Mouse (Mus musculus) hindbrain, embryonic 12.5 days (tissue): ENCODE measurements around the gene Pml. TPM values are rescaled to one million over a fixed set of nuclear protein-coding genes. Genes with fewer than 3 reads are reported as not detected.

Experiments used
- ATAC-seq: fragments of 200-750 bp; cut with Nextera tagmentation; 2 replicates; pipeline ENCODE4 v1.8.0; 2017; ENCODE audit warnings: moderate TSS enrichment; ENCODE audit not compliant: low FRiP score
- H3K27ac ChIP-seq: fragments of 300-500 bp; sonication (generic); 2 replicates; pipeline ENCODE4 v1.5.1; 2016; ENCODE audit warnings: mild to moderate bottlenecking
- H3K27me3 ChIP-seq: fragments of 300-500 bp; sonication (generic); 2 replicates; pipeline ENCODE4 v1.6.1; 2016; ENCODE audit warnings: mild to moderate bottlenecking
- H3K36me3 ChIP-seq: fragments of 300-500 bp; sonication (generic); 2 replicates; pipeline ENCODE4 v1.6.1; 2016; ENCODE audit warnings: mild to moderate bottlenecking
- H3K4me1 ChIP-seq: fragments of 300-500 bp; sonication (generic); 2 replicates; pipeline ENCODE4 v1.6.1; 2016
- H3K4me2 ChIP-seq: fragments of 300-500 bp; sonication (generic); replicated peaks from 2 replicates; pipeline ENCODE4 v1.6.1; 2016; ENCODE audit warnings: mild to moderate bottlenecking
- H3K4me3 ChIP-seq: fragments of 300-500 bp; sonication (generic); 2 replicates; pipeline ENCODE4 v1.5.1; 2016; ENCODE audit warnings: mild to moderate bottlenecking
- H3K9ac ChIP-seq: fragments of 300-500 bp; sonication (generic); 2 replicates; pipeline ENCODE4 v1.6.1; 2016; ENCODE audit warnings: mild to moderate bottlenecking, moderate library complexity
- H3K9me3 ChIP-seq: fragments of 300-500 bp; sonication (generic); replicated peaks from 2 replicates; pipeline ENCODE4 v1.6.1; 2016; ENCODE audit warnings: mild to moderate bottlenecking
- WGBS: fragments of 180-500 bp; shearing (Covaris S2); methylation state at CpG from one replicate; pipeline ENCODE4 v1.1.7; 2016; 5-methylcytosine and 5-hydroxymethylcytosine counted together
- polyA plus RNA-seq: library from polyadenylated mRNA; unstranded; fragments of >200 nt; fragmentation: Nextera tagmentation; extraction: Ambion mirVana; gene quantifications from 2 replicates; pipeline ENCODE4 v1.2.1, GENCODE M21; 2016

Pml gene
- 9.8 and 10.1 TPM in 2 replicates for polyA plus RNA-seq

DNA sequence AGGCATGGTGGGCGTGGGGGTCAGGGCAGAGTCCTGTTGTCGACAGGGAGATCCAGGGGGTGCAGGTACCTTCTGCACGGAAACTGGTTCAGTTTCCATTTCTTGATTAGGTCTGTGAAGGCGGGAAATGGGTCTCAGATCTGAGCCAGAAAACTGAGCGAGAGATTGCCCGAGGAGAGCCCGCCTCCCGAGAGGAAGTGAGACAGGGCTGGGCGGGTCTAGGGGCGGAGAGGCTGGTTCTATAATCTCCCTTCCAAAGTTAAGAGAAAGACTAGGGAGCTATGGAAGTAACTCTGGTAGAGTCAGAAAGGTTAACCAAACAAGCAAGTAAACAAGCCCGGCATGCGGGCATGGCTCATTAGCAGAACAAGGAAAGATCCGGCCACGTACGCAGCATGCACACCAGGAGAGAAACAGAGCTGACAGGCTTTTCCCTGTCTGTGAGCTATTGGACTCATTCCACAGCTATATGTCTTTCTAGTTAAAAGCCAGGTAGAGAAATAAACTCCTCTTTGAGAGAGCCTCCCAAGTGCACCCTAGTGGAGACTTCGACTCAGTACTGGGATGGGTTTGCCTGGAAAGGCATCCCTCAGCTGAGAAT, at the start of gene Pml:
TSS of gene Pml (minus strand) at position 195 of the 601 bp plus-strand sequence.
- no peaks in the 10 kb centered on the region for H3K36me3 ChIP-seq
- H3K9me3 ChIP-seq, result no peaks in the 10 kb centered on the region
- H3K27me3 ChIP-seq, result no peaks in the 10 kb centered on the region
- H3K27ac ChIP-seq, result peak within 1 kb of the TSS; percentile 67
- peaks cover 36% of the 10 kb centered on the region for H3K4me1 ChIP-seq
- ATAC-seq, result no peak
- peak within 1 kb of the TSS; percentile 53 for H3K4me2 ChIP-seq
- peak within 1 kb of the TSS; percentile 41 for H3K4me3 ChIP-seq
- H3K9ac ChIP-seq, result peak within 1 kb of the TSS; percentile 57
- WGBS, result 1% methylated on average over 16 of the region's 16 CpGs

DNA sequence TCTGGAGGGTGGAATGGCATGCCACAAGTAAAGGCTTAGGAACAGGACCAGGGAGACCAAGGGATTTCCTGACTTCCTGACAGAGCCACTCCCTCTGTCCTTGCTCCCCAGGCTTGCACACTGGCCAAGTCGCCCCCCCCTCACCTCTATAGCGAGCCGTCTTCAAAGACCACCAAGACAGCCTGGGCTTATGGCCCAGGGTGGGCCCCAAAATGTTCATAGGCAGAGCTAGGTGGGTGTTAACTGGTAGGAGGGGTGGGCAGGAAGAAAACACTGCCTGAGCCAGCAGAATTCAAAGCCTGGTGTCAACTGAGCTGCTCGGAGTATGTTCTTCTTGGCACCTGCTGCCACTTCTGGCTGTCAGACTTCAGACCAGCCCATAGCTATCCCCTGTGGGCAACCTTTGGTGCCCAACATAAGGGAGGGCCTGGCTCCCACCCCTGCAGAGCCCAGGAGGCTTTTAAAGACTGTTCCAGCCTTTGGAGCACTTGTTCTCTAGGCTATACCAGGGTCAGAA, 48.4 kb upstream of the Pml start:
- WGBS, result 73% methylated on average over 4 of the region's 4 CpGs
- peaks cover 12% of the 10 kb centered on the region for H3K4me1 ChIP-seq
- no peak overlapping the region for H3K4me3 ChIP-seq
- H3K9ac ChIP-seq, result no peak overlapping the region
- no peak overlapping the region for H3K4me2 ChIP-seq
- H3K9me3 ChIP-seq, result no peaks in the 10 kb centered on the region
- no peak overlapping the region for H3K27ac ChIP-seq
- ATAC-seq, result no peak
- no peaks in the 10 kb centered on the region for H3K27me3 ChIP-seq
- no peaks in the 10 kb centered on the region for H3K36me3 ChIP-seq

DNA sequence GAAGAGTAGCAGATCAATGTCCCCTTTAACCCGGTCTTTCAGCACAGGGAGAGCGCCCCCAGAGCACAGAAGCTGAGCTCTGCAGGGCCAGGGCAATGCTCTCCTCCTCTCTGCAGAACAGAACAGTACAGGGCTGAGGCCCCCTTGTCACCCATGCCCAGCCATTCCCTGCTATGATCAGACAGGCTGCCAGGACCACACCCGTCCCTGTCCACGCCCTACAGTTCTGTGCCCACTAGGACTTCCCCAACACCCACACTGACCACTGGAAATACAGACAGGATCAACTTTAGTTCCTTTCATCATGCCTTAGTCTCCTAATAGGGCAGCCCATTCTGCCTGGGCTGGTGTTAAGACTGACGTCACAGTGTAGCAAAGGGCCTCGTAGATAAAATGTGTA, 47.5 kb upstream of the Pml start:
- no peaks in the 10 kb centered on the region for H3K9me3 ChIP-seq
- H3K4me2 ChIP-seq, result no peak overlapping the region
- ATAC-seq, result no peak
- no peaks in the 10 kb centered on the region for H3K27me3 ChIP-seq
- peaks cover 12% of the 10 kb centered on the region for H3K4me1 ChIP-seq
- H3K36me3 ChIP-seq, result no peaks in the 10 kb centered on the region
- no peak overlapping the region for H3K9ac ChIP-seq
- no peak overlapping the region for H3K4me3 ChIP-seq
- no peak overlapping the region for H3K27ac ChIP-seq
- 94% methylated on average over 6 of the region's 6 CpGs for WGBS

DNA sequence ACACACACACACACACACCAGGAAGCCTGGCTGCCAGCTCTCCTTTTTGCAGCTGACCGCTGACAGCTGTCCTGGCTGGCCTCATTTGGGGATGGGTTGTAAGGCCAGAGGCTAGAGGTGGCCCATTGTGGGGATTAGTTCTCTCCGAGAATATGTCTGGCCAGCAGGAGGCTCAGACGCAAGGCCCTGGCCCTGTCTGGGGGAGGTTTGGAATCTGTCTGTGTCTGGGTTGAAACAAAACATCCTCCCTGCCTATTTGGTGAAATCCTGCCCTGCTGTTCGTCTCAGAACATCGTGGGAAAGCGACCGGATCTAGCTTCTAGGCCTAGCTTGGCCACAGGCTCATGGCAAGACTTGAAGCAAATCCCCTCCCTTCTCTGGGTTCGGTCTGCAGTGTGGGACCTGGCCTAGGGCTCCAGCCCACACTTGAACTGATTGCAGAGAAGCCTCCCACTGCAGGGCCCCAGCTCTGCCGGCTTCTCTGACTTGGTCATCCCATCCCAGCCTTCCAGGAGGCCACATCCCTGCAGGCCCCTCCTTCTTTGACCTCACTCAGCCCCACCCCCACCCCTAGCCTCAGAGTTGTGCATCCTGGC, 46.3 kb upstream of the Pml start:
- Histone ChIP-seq H3K9me3 (no peaks in the 10 kb centered on the region), H3K4me2 (no peak overlapping the region), H3K4me3 (no peak overlapping the region), H3K27me3 (no peaks in the 10 kb centered on the region), H3K36me3 (no peaks in the 10 kb centered on the region), H3K9ac (no peak overlapping the region), H3K4me1 (peaks cover 12% of the 10 kb centered on the region), H3K27ac (peak overlapping the region; percentile 40; the same call in 1 of the 2 replicates)
- ATAC-seq, result no peak
- 22% methylated on average over 9 of the region's 9 CpGs for WGBS

DNA sequence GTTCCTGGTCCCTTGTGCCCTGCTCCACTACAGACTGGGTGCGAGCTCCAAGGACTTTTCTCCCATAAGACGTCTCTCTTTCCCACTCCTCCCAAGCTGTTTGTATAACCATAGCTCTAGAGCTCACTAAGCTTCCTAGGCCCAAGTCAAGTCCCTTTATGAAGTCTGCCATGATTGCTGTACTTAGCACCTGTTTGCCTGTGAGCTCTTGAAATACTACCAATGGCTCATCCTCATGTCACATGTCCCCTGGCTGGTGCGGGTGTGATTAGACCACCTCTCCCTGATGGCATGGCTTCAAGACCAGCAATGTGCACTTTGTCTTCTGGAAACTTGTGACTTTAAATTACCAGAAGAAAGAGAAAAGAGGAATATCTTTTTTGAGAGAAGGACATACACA, 45.8 kb upstream of the Pml start:
- H3K4me2 ChIP-seq, result no peak overlapping the region
- no peaks in the 10 kb centered on the region for H3K9me3 ChIP-seq
- WGBS, result 88% methylated on average over 3 of the region's 3 CpGs
- H3K27me3 ChIP-seq, result no peaks in the 10 kb centered on the region
- no peak overlapping the region for H3K27ac ChIP-seq
- no peaks in the 10 kb centered on the region for H3K36me3 ChIP-seq
- no peak overlapping the region for H3K9ac ChIP-seq
- no peak for ATAC-seq
- H3K4me3 ChIP-seq, result no peak overlapping the region
- H3K4me1 ChIP-seq, result peaks cover 12% of the 10 kb centered on the region

DNA sequence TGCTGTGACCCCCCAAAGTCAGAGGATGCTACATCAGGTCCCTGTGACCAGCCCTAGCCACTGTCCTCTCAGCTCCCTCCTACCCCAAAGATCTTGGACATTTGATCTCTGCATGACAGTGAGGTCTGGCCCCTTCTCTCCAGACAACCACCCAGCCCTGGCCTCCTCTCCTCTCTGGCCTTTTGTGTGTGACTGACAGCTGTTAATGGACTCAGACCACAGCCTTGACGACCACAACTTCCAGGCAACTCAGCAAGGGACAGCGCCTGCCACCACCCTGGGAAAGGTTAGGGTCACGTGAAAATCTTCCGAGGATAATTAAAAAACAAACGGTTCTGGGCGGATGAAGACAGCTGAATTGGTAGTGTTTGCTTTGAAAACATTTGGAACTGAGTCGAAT, 44.9 kb upstream of the Pml start:
- no peak for ATAC-seq

DNA sequence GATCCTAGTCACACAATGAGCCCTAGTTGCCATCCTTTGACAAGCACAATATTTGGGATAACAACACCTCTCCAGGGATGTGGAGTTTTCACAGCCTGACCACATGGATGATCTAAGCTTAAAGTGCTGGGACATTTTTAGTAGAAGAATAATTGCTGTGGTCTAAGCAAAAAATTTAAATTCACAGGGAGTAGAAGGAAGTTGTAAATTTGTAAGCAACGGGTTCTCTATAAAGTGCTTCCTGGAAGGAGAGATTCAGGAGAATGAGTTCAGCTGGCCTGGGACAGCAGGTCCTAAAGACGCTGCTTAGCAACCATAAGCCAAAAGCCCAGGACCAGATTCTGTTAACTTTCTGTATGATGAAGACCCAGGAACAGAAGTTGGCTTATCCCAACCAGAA, 40.3 kb upstream of the Pml start:
- ATAC-seq, result no peak
- Histone ChIP-seq H3K27ac (no peak overlapping the region), H3K4me1 (no peaks in the 10 kb centered on the region), H3K9me3 (no peaks in the 10 kb centered on the region), H3K4me2 (no peak overlapping the region), H3K9ac (no peak overlapping the region), H3K27me3 (no peaks in the 10 kb centered on the region), H3K4me3 (no peak overlapping the region), H3K36me3 (no peaks in the 10 kb centered on the region)
- 88% methylated on average over 2 of the region's 2 CpGs for WGBS

More for the DNA sequence above, 44.9 kb upstream of the Pml start:
- no peak overlapping the region for H3K9ac ChIP-seq
- no peaks in the 10 kb centered on the region for H3K36me3 ChIP-seq
- H3K4me3 ChIP-seq, result no peak overlapping the region
- no peak overlapping the region for H3K27ac ChIP-seq
- no peaks in the 10 kb centered on the region for H3K27me3 ChIP-seq
- no peak overlapping the region for H3K4me2 ChIP-seq
- peaks cover 12% of the 10 kb centered on the region for H3K4me1 ChIP-seq
- no peaks in the 10 kb centered on the region for H3K9me3 ChIP-seq
- WGBS, result 45% methylated on average over 7 of the region's 7 CpGs

DNA sequence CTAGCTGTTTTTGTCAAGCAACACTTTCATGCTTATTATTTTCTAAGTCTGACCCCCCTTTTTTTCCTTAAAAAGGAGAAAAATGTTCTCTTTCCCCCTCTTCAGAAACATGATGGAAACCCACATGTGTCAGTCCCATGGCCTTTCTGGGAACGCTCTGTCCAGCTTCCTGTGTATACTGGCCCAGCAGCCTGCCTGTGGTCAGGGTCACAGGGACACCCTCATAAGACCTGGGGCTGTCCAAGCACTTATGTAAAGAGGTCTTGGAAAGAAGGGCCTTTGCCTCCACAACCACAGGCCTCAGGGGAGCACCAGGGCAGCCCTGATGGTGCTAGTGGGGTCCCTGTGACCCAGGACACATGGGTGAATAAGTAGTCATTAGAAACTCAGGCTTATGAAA, 39.5 kb upstream of the Pml start:
- H3K9me3 ChIP-seq, result no peaks in the 10 kb centered on the region
- no peaks in the 10 kb centered on the region for H3K27me3 ChIP-seq
- no peak overlapping the region for H3K27ac ChIP-seq
- WGBS, result 68% methylated on average over 1 of the region's 1 CpGs
- no peaks in the 10 kb centered on the region for H3K4me1 ChIP-seq
- no peak overlapping the region for H3K9ac ChIP-seq
- no peak overlapping the region for H3K4me2 ChIP-seq
- H3K36me3 ChIP-seq, result no peaks in the 10 kb centered on the region
- H3K4me3 ChIP-seq, result no peak overlapping the region
- ATAC-seq, result no peak

DNA sequence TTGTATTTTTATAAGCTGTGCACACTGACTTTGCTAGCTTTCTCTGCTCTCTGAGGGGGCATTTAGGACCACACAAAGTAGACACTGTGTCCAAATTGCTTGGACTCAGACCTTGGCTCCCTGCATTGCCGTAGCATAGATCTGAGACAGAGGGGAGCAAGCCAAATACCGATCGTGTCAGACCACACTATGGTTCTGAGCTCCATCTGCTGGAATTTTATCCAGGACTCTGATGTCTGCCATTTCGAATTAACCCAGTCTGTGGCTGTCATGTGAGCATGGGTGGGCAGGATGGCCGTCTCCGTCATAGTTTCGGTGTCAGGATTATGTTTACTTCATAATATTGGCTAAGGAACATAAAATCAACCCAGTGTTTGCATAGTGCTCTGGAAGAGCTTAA, 33.8 kb upstream of the Pml start:
- H3K9me3 ChIP-seq, result no peaks in the 10 kb centered on the region
- H3K4me3 ChIP-seq, result no peak overlapping the region
- no peaks in the 10 kb centered on the region for H3K36me3 ChIP-seq
- no peaks in the 10 kb centered on the region for H3K4me1 ChIP-seq
- H3K9ac ChIP-seq, result no peak overlapping the region
- no peak overlapping the region for H3K27ac ChIP-seq
- H3K27me3 ChIP-seq, result no peaks in the 10 kb centered on the region
- H3K4me2 ChIP-seq, result no peak overlapping the region
- 73% methylated on average over 7 of the region's 7 CpGs for WGBS
- no peak for ATAC-seq

DNA sequence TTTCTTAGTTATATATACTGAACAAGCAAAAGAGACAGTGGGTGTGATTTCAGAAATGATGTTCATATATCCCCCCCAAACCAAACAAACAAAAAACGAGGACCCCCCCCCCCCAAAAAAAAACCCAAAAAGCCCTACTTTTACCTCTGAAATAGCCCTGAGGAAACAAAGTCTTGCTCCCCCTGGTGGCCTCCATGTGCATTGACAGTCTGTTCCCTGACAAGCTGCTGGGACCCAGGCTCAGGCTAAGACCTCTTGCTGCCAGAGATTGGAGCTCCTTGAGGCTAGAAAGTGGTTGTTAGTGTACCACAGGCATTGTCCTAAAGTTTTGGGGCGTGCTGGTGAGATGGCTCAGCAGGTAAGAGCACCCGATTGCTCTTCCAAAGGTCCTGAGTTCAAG, 32.0 kb upstream of the Pml start:
- Histone ChIP-seq H3K27me3 (no peaks in the 10 kb centered on the region), H3K9ac (no peak overlapping the region), H3K4me3 (no peak overlapping the region), H3K4me1 (no peaks in the 10 kb centered on the region), H3K36me3 (no peaks in the 10 kb centered on the region), H3K27ac (no peak overlapping the region), H3K9me3 (no peaks in the 10 kb centered on the region), H3K4me2 (no peak overlapping the region)
- no peak for ATAC-seq
- WGBS, result 60% methylated on average over 3 of the region's 3 CpGs

DNA sequence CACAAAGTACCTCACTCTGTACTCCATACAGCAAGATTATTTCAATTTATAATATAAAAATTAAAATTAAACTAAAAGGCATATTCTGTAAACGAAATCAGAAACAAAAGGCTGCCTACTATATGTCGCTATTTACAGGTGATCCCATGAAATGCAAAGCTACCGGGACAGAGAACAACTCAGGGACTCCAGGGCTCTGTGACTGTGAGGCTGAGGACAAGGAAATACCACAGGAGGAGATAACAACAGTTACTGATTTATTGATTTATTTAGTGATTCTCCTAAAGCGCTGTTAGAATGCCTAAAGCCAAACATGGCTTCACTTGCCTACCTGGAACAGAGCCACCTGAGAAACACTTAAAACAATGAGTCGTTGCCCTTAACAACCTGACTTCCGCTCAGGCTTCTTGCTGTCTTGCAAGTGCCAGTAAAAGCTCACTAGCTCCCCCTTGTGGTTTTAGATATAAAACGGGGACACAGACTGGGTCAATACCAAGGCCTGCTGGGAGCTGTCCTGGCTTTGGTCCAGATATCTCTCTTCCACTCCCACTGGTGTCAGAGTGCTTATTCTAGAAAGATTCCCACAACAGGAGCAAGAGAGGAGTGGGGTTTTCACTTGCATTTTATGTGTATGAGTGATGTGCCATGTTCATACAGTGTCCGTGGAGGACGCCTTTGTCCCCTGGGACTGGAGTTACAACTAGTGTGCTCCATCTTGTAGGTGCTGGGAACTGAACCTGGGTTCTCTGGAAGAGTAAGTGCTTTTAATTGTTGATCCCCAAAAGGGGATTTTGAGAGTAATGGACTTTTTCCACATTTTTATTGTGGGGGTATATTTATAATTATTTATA, 30.9 kb upstream of the Pml start:
- Histone ChIP-seq H3K36me3 (no peaks in the 10 kb centered on the region), H3K27me3 (no peaks in the 10 kb centered on the region), H3K27ac (no peak overlapping the region), H3K4me1 (peaks cover 2% of the 10 kb centered on the region; the same call in 1 of the 2 replicates), H3K4me2 (no peak overlapping the region), H3K9ac (no peak overlapping the region), H3K9me3 (no peaks in the 10 kb centered on the region), H3K4me3 (no peak overlapping the region)
- peak; percentile 71 for ATAC-seq
- 34% methylated on average over 9 of the region's 9 CpGs for WGBS

DNA sequence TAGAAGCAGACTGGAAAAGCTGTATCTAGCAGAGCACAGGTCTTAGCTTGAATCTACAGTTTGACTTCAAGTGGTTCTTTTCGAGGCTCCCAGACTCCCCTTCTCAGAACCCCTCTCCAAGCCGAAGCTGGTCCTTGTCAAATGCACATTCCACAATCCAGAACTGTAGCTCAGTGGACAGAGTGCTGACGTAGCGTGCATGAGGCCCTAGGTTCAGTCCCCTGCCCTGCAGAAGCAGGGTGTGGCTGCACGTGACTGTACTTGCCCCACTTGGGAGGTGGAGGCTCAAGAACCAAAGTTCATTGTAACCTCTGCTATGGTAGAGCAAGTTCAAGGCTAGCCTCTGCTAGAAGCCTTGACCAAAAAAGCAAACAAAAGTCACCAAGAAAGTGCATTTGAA, 30.2 kb upstream of the Pml start:
- no peak overlapping the region for H3K4me2 ChIP-seq
- H3K36me3 ChIP-seq, result no peaks in the 10 kb centered on the region
- no peak overlapping the region for H3K27ac ChIP-seq
- H3K4me1 ChIP-seq, result peaks cover 8% of the 10 kb centered on the region; the same call in 1 of the 2 replicates
- H3K27me3 ChIP-seq, result no peaks in the 10 kb centered on the region
- ATAC-seq, result no peak
- no peak overlapping the region for H3K9ac ChIP-seq
- WGBS, result 70% methylated on average over 5 of the region's 5 CpGs
- H3K4me3 ChIP-seq, result no peak overlapping the region
- H3K9me3 ChIP-seq, result no peaks in the 10 kb centered on the region
